In the genomic region with DNA sequence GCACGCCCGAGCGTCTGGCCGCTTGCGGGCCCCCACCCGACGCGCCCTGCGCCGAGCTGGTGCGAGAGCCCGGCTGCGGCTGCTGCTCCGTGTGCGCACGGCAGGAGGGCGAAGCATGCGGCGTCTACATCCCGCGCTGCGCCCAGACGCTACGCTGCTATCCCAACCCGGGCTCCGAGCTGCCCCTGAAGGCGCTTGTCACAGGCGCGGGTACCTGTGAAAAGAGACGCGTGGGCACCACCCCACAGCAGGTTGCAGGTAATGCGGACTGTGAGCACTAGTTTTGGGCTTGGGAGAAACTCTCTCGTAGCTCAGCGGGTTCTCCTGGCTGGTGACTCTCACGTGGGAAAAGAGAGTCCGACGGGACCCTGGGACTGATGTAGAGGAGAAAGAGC, we compare ENCODE assay signal across 8 mouse cellular contexts. TPM values are rescaled to one million over a fixed set of nuclear protein-coding genes. Genes with fewer than 3 reads are reported as not detected.
DNase-seq lines count a peak whose midpoint lies in the region; ATAC-seq and TF ChIP-seq lines count a peak whose summit lies in the region.

No protein-coding gene starts in this region.

- intact Hi-C loops in gastrocnemius, postnatal 14 days (cut with DNase I; ENCODE audit: low total_unique reads) = no loop called here

- H3K27ac ChIP-seq in brown adipose tissue, adult 24 weeks (replicated peaks; ENCODE audit: low read depth, low read length) = no peak overlapping the region
- H3K27ac ChIP-seq in forebrain, embryonic 12.5 days = peak overlapping the region; percentile 95
- peak overlapping the region; percentile 85 for H3K27ac ChIP-seq in limb, embryonic 12.5 days
- no peak overlapping the region for H3K27ac ChIP-seq in small intestine, adult 2 months (ENCODE audit: insufficient read depth, low read depth, low read length)

- TF ChIP-seq CTCF in small intestine, adult 2 months (IDR thresholded peaks at IDR 0.05; ENCODE audit: extremely low read depth, insufficient read length, insufficient replicate concordance, low read depth, low read length) = no peak

- peak overlapping the region; percentile 91 for H3K9ac ChIP-seq in forebrain, embryonic 12.5 days
- peak overlapping the region; percentile 76 for H3K9ac ChIP-seq in limb, embryonic 12.5 days (replicated peaks)

- H3K4me2 ChIP-seq in forebrain, embryonic 12.5 days = peak overlapping the region; percentile 88
- H3K4me2 ChIP-seq in limb, embryonic 12.5 days = peak overlapping the region; percentile 97

- no peak for TF ChIP-seq POLR2A in small intestine, adult 2 months (IDR thresholded peaks at IDR 0.05; ENCODE audit: low read depth, low read length)

- peak overlapping the region; percentile 23 for H3K4me3 ChIP-seq in brown adipose tissue, adult 24 weeks (ENCODE audit: insufficient read depth, low read depth, low read length)
- peak overlapping the region; percentile 88 for H3K4me3 ChIP-seq in forebrain, embryonic 12.5 days (replicated peaks)
- H3K4me3 ChIP-seq in limb, embryonic 12.5 days (replicated peaks) = peak overlapping the region; percentile 80
- peak overlapping the region; percentile 33; the same call in 1 of the 2 replicates for H3K4me3 ChIP-seq in small intestine, adult 2 months (ENCODE audit: low read depth, low read length)

- H3K27me3 ChIP-seq in forebrain, embryonic 12.5 days = no peaks in the 10 kb centered on the region
- no peaks in the 10 kb centered on the region; the same call in 1 of the 2 replicates for H3K27me3 ChIP-seq in limb, embryonic 12.5 days
- H3K27me3 ChIP-seq in small intestine, adult 2 months (ENCODE audit: control insufficient read depth, insufficient read depth, low read length) = peaks cover 33% of the 10 kb centered on the region

- ATAC-seq in forebrain, embryonic 12.5 days (ENCODE audit: low FRiP score) = peak; percentile 53
- peak; percentile 39; the same call in 1 of the 2 replicates for ATAC-seq in limb, embryonic 12.5 days (ENCODE audit: insufficient number of reproducible peaks, insufficient read depth, low FRiP score, low TSS enrichment, low read depth)

- H3K4me1 ChIP-seq in brown adipose tissue, adult 24 weeks (ENCODE audit: control insufficient read depth, insufficient read depth, insufficient read length, low read length) = no peaks in the 10 kb centered on the region
- H3K4me1 ChIP-seq in forebrain, embryonic 12.5 days = peaks cover 37% of the 10 kb centered on the region
- peaks cover 33% of the 10 kb centered on the region for H3K4me1 ChIP-seq in limb, embryonic 12.5 days (replicated peaks)
- 0 out of 2 replicates have a peak, but pooled peaks cover 2% of the 10 kb centered on the region for H3K4me1 ChIP-seq in small intestine, adult 2 months (ENCODE audit: control insufficient read depth, insufficient read depth, insufficient read length, low read length)

- H3K36me3 ChIP-seq in forebrain, embryonic 12.5 days (replicated peaks) = peaks cover 16% of the 10 kb centered on the region
- 0 out of 2 replicates have a peak, but pooled peaks cover under 1% of the 10 kb centered on the region for H3K36me3 ChIP-seq in limb, embryonic 12.5 days
- H3K36me3 ChIP-seq in small intestine, adult 2 months (ENCODE audit: control insufficient read depth, insufficient read depth, low read length) = no peaks in the 10 kb centered on the region

- peak; percentile 15 to 16 for DNase-seq in layer of hippocampus, postnatal 36 days
- no peak for DNase-seq in layer of hippocampus, postnatal 14 days (ENCODE audit: low spot score in 2 of 2)
- DNase-seq in spleen, postnatal 36 days (ENCODE audit: low spot score in 2 of 2) = no peak
- DNase-seq in gastrocnemius, postnatal 14 days = no peak

- H3K9me3 ChIP-seq in forebrain, embryonic 12.5 days = no peaks in the 10 kb centered on the region
- H3K9me3 ChIP-seq in limb, embryonic 12.5 days = no peaks in the 10 kb centered on the region

- under 1% methylated on average over 30 of the region's 37 CpGs for WGBS in forebrain, embryonic 12.5 days
- WGBS in limb, embryonic 12.5 days = 0% methylated on average over 35 of the region's 37 CpGs
- 1% methylated on average over 37 of the region's 37 CpGs for WGBS in small intestine, adult 2 months

RNA-seq across cellular contexts. Expression of gene Igfbp2, which starts 0.4 kb away (rescaled TPM):
- 10 to 100 TPM; 40.2 to 54.9 TPM for total RNA-seq in layer of hippocampus, postnatal 36 days (2021)
- 100 to 1,000 TPM in 1 of 2 experiments, 10 to 100 TPM in 1; 56.4 to 116 TPM for total RNA-seq in layer of hippocampus, postnatal 14 days (2021)
- 1.1 TPM in 1 of 2 replicates, not detected in the other for polyA plus RNA-seq in brown adipose tissue, adult 24 weeks (2012; ENCODE audit: insufficient read depth, insufficient read length, missing spikeins)
- polyA plus RNA-seq in forebrain, embryonic 12.5 days (2016; fragmentation: Nextera tagmentation; extraction: Ambion mirVana) = 427 and 524 TPM in 2 replicates
- 319 and 323 TPM in 2 replicates for polyA plus RNA-seq in limb, embryonic 12.5 days (2016; fragmentation: Nextera tagmentation; extraction: Ambion mirVana)
- 7.7 and 17.9 TPM in 2 replicates for polyA plus RNA-seq in small intestine, adult 2 months (2012; rRNA removed)
- 1 to 10 TPM; 2.5 to 3.1 TPM for total RNA-seq in gastrocnemius, postnatal 14 days (2021)

RNA-seq across cellular contexts. Expression of gene Igfbp5, which starts 50.0 kb away (rescaled TPM):
- total RNA-seq in layer of hippocampus, postnatal 36 days (2021) = 10 to 100 TPM; 70.5 to 75.7 TPM
- 10 to 100 TPM; 61.5 to 66.8 TPM for total RNA-seq in layer of hippocampus, postnatal 14 days (2021)
- 55.5 and 82.6 TPM in 2 replicates for polyA plus RNA-seq in brown adipose tissue, adult 24 weeks (2012; ENCODE audit: insufficient read depth, insufficient read length, missing spikeins)
- polyA plus RNA-seq in forebrain, embryonic 12.5 days (2016; fragmentation: Nextera tagmentation; extraction: Ambion mirVana) = 55.5 and 60.0 TPM in 2 replicates
- 80.3 and 98.0 TPM in 2 replicates for polyA plus RNA-seq in limb, embryonic 12.5 days (2016; fragmentation: Nextera tagmentation; extraction: Ambion mirVana)
- polyA plus RNA-seq in small intestine, adult 2 months (2012; rRNA removed) = 5.5 and 8.6 TPM in 2 replicates
- total RNA-seq in gastrocnemius, postnatal 14 days (2021) = 100 to 1,000 TPM; 254 to 324 TPM

Comparison
In these comparisons a context has a peak if more than half of its experiments do, and no peak if none do; other contexts are left out.
1. DNase-seq: peak in layer of hippocampus, postnatal 36 days (2 of 2); none in layer of hippocampus, postnatal 14 days (0 of 2), spleen, postnatal 36 days (0 of 2) and gastrocnemius, postnatal 14 days (single experiment).
2. H3K27ac ChIP-seq: peak in forebrain, embryonic 12.5 days (single experiment) and limb, embryonic 12.5 days (single experiment); none in brown adipose tissue, adult 24 weeks (single experiment) and small intestine, adult 2 months (single experiment).
3. H3K4me3 ChIP-seq: peak in every context shown above with its lines; median percentile 88 in forebrain, embryonic 12.5 days; 80 in limb, embryonic 12.5 days; 33 in small intestine, adult 2 months; 23 in brown adipose tissue, adult 24 weeks.
4. RNA of gene Igfbp2, which starts 0.4 kb away (polyA plus RNA-seq): 427 to 524 TPM in forebrain, embryonic 12.5 days and 319 to 323 TPM in limb, embryonic 12.5 days; 7.7 to 17.9 TPM in small intestine, adult 2 months and 1.1 TPM in brown adipose tissue, adult 24 weeks; every median in the first group is over 10 times any median in the second.